ENCODE assay signal across 15 mouse cellular contexts in the genomic region with DNA sequence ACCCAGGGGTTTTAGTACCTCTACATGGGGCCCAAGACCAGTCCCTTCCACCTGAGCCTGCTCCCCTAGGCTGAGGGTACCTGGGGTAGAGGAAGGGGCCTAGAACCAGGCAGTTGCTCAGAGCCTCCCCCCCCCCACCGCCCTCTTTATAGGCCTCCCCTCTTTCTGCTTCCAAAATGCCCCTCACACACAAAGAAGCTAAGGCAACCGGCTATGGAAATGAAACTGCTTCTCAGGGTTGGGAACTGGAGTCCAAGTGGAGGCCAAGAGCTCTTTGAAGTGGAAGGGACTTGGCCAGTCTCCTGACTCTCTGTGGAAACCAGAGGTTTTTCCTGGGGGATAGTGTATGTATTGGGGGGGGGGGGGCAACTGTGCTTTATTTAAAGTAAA. TPM values are rescaled to one million over a fixed set of nuclear protein-coding genes. Genes with fewer than 3 reads are reported as not detected.
DNase-seq lines count a peak whose midpoint lies in the region; ATAC-seq and TF ChIP-seq lines count a peak whose summit lies in the region.
"Had no signal": no experiment of that assay in that cellular context is flagged by ENCODE, and none has a peak within 500 bp of the region (broad histone marks: within the 10 kb centered on the region; RNA-seq: fewer than 3 reads in every experiment).

No protein-coding gene starts in this region.

- no peaks in the 10 kb centered on the region for H3K9me3 ChIP-seq in forebrain, embryonic 10.5 days
- no peaks in the 10 kb centered on the region for H3K9me3 ChIP-seq in forebrain, embryonic 11.5 days (ENCODE audit: control insufficient read depth, low read length)
- H3K9me3 ChIP-seq in neural tube, embryonic 11.5 days (ENCODE audit: control insufficient read depth, low read length) = no peaks in the 10 kb centered on the region
- no peaks in the 10 kb centered on the region for H3K9me3 ChIP-seq in midbrain, embryonic 12.5 days
- H3K9me3 ChIP-seq: G1E; liver, embryonic 15.5 days had no signal

- DNase-seq in forebrain, embryonic 10.5 days (ENCODE audit: extremely low spot score, low spot score) = no peak
- no peak for DNase-seq in forebrain, embryonic 11.5 days (ENCODE audit: low spot score)
- no peak for DNase-seq in neural tube, embryonic 11.5 days (ENCODE audit: low spot score)
- no peak for DNase-seq in neural tube, embryonic 10.5 days (ENCODE audit: extremely low spot score, low spot score)
- no peak for DNase-seq in left cerebral cortex, adult 2 months (ENCODE audit: extremely low spot score in 1 of 2, low spot score in 2 of 2)
- no peak for DNase-seq in urinary bladder, postnatal 36 days (ENCODE audit: low spot score in 2 of 2)
- DNase-seq in cerebellum, adult 2 months = no peak
- DNase-seq: cerebellum, adult 11-12 months; heart, adult 11 months; heart, postnatal 4 days; right cerebral cortex, postnatal 14 days had no signal

- no peak overlapping the region for H3K4me2 ChIP-seq in forebrain, embryonic 11.5 days (ENCODE audit: low read depth, low read length, severe bottlenecking)
- H3K4me2 ChIP-seq in neural tube, embryonic 11.5 days (ENCODE audit: low read depth) = no peak overlapping the region
- no peak overlapping the region for H3K4me2 ChIP-seq in midbrain, embryonic 12.5 days (replicated peaks)
- H3K4me2 ChIP-seq: liver, embryonic 15.5 days had no signal

- peaks cover 40% of the 10 kb centered on the region for H3K4me1 ChIP-seq in forebrain, embryonic 10.5 days
- H3K4me1 ChIP-seq in forebrain, embryonic 11.5 days (replicated peaks; ENCODE audit: control insufficient read depth, insufficient read depth, low read length) = peaks cover 3% of the 10 kb centered on the region; the same call in 1 of the 2 replicates
- peaks cover 3% of the 10 kb centered on the region for H3K4me1 ChIP-seq in neural tube, embryonic 11.5 days (ENCODE audit: control insufficient read depth, insufficient read depth, low read length)
- H3K4me1 ChIP-seq in midbrain, embryonic 12.5 days = peaks cover 25% of the 10 kb centered on the region
- H3K4me1 ChIP-seq in cerebellum, adult 2 months (ENCODE audit: control insufficient read depth, insufficient read depth, low read length) = peaks cover 14% of the 10 kb centered on the region
- H3K4me1 ChIP-seq: liver, embryonic 15.5 days had no signal

- TF ChIP-seq POLR2A in cerebellum, adult 2 months (IDR thresholded peaks at IDR 0.05; ENCODE audit: borderline replicate concordance, insufficient read depth, low read length) = no peak

- peak overlapping the region; percentile 72 for H3K27ac ChIP-seq in forebrain, embryonic 10.5 days
- H3K27ac ChIP-seq in forebrain, embryonic 11.5 days (ENCODE audit: low read depth, low read length) = no peak overlapping the region
- 0 out of 2 replicates have a peak overlapping the region, but pooled peaks have one; percentile 8 for H3K27ac ChIP-seq in neural tube, embryonic 11.5 days (ENCODE audit: low read depth, low read length)
- H3K27ac ChIP-seq in midbrain, embryonic 12.5 days (replicated peaks) = peak overlapping the region; percentile 20; the same call in 1 of the 2 replicates
- H3K27ac ChIP-seq in left cerebral cortex, adult 2 months = no peak overlapping the region; the same call in 1 of the 2 replicates
- no peak overlapping the region for H3K27ac ChIP-seq in cerebellum, adult 2 months (ENCODE audit: insufficient read depth, low read length)
- H3K27ac ChIP-seq: liver, embryonic 15.5 days had no signal

- H3K27me3 ChIP-seq in forebrain, embryonic 10.5 days (ENCODE audit: poor library complexity, severe bottlenecking) = no peaks in the 10 kb centered on the region
- no peaks in the 10 kb centered on the region for H3K27me3 ChIP-seq in forebrain, embryonic 11.5 days (ENCODE audit: control insufficient read depth, insufficient read depth, low read length)
- H3K27me3 ChIP-seq in neural tube, embryonic 11.5 days (ENCODE audit: control insufficient read depth, insufficient read depth, low read length) = no peaks in the 10 kb centered on the region
- no peaks in the 10 kb centered on the region for H3K27me3 ChIP-seq in midbrain, embryonic 12.5 days
- no peaks in the 10 kb centered on the region for H3K27me3 ChIP-seq in cerebellum, adult 2 months (ENCODE audit: control insufficient read depth, insufficient read depth, low read length)
- H3K27me3 ChIP-seq: liver, embryonic 15.5 days had no signal

- H3K9ac ChIP-seq in forebrain, embryonic 11.5 days (ENCODE audit: low read length) = no peak overlapping the region
- H3K9ac ChIP-seq in neural tube, embryonic 11.5 days (ENCODE audit: low read length) = no peak overlapping the region
- no peak overlapping the region for H3K9ac ChIP-seq in midbrain, embryonic 12.5 days (replicated peaks)
- H3K9ac ChIP-seq: liver, embryonic 15.5 days had no signal

- ATAC-seq in forebrain, embryonic 11.5 days (replicated peaks; ENCODE audit: low FRiP score) = no peak
- ATAC-seq in neural tube, embryonic 11.5 days (ENCODE audit: insufficient read depth, low FRiP score, low TSS enrichment) = no peak
- no peak for ATAC-seq in midbrain, embryonic 12.5 days (ENCODE audit: low FRiP score, low read depth)

- WGBS in forebrain, embryonic 10.5 days = 58% methylated on average over 2 of the region's 2 CpGs
- WGBS in forebrain, embryonic 11.5 days = 40% methylated on average over 2 of the region's 2 CpGs
- WGBS in neural tube, embryonic 11.5 days = 32% methylated on average over 2 of the region's 2 CpGs
- WGBS in midbrain, embryonic 12.5 days = 47% methylated on average over 2 of the region's 2 CpGs
- WGBS in cerebellum, adult 2 months = 25% methylated on average over 2 of the region's 2 CpGs

- H3K36me3 ChIP-seq in forebrain, embryonic 10.5 days (replicated peaks) = peaks cover 29% of the 10 kb centered on the region
- H3K36me3 ChIP-seq in forebrain, embryonic 11.5 days (ENCODE audit: control insufficient read depth, insufficient read depth, low read length) = no peaks in the 10 kb centered on the region
- peaks cover 2% of the 10 kb centered on the region; the same call in 1 of the 2 replicates for H3K36me3 ChIP-seq in neural tube, embryonic 11.5 days (ENCODE audit: control insufficient read depth, insufficient read depth, low read length)
- peaks cover 12% of the 10 kb centered on the region; the same call in 1 of the 2 replicates for H3K36me3 ChIP-seq in midbrain, embryonic 12.5 days

- intact Hi-C loops in left cerebral cortex, adult 2 months (cut with DNase I) = no loop called here

- no peak for TF ChIP-seq CTCF in left cerebral cortex, adult 2 months (IDR thresholded peaks at IDR 0.05)
- TF ChIP-seq CTCF in cerebellum, adult 2 months (IDR thresholded peaks at IDR 0.05; ENCODE audit: borderline replicate concordance, insufficient read depth, low read depth, low read length) = no peak

- no peak overlapping the region for H3K4me3 ChIP-seq in forebrain, embryonic 10.5 days
- H3K4me3 ChIP-seq in forebrain, embryonic 11.5 days (ENCODE audit: low read depth, low read length) = no peak overlapping the region
- no peak overlapping the region for H3K4me3 ChIP-seq in neural tube, embryonic 11.5 days (ENCODE audit: low read depth, low read length)
- no peak overlapping the region for H3K4me3 ChIP-seq in midbrain, embryonic 12.5 days
- H3K4me3 ChIP-seq in left cerebral cortex, adult 2 months = no peak overlapping the region
- no peak overlapping the region for H3K4me3 ChIP-seq in cerebellum, adult 2 months (replicated peaks; ENCODE audit: insufficient read depth, low read depth, low read length)
- H3K4me3 ChIP-seq: liver, embryonic 15.5 days; myocyte had no signal

RNA-seq across cellular contexts. Expression of gene Slc8b1, which starts 23.7 kb away (rescaled TPM):
- 3.7 and 4.4 TPM in 2 replicates for polyA plus RNA-seq in forebrain, embryonic 10.5 days (2016; fragmentation: Nextera tagmentation; extraction: Ambion mirVana)
- polyA plus RNA-seq in forebrain, embryonic 11.5 days (2014; fragmentation: Nextera tagmentation; extraction: Ambion mirVana) = 2.9 and 3.3 TPM in 2 replicates
- 2.9 and 4.9 TPM in 2 replicates for polyA plus RNA-seq in neural tube, embryonic 11.5 days (2014; fragmentation: Nextera tagmentation; extraction: Ambion mirVana)
- polyA plus RNA-seq in midbrain, embryonic 12.5 days (2016; fragmentation: Nextera tagmentation; extraction: Ambion mirVana) = 3.1 TPM in 2 replicates
- 1 to 10 TPM; 4.5 to 7.5 TPM for total RNA-seq in left cerebral cortex, adult 2 months (2021)
- polyA plus RNA-seq in cerebellum, adult 2 months (2012; rRNA removed) = 8.2 TPM in 2 replicates

RNA-seq across cellular contexts. Expression of gene Plbd2, which starts 31.3 kb away (rescaled TPM):
- 33.0 and 35.5 TPM in 2 replicates for polyA plus RNA-seq in forebrain, embryonic 10.5 days (2016; fragmentation: Nextera tagmentation; extraction: Ambion mirVana)
- 29.8 and 31.2 TPM in 2 replicates for polyA plus RNA-seq in forebrain, embryonic 11.5 days (2014; fragmentation: Nextera tagmentation; extraction: Ambion mirVana)
- polyA plus RNA-seq in neural tube, embryonic 11.5 days (2014; fragmentation: Nextera tagmentation; extraction: Ambion mirVana) = 33.3 and 33.6 TPM in 2 replicates
- polyA plus RNA-seq in midbrain, embryonic 12.5 days (2016; fragmentation: Nextera tagmentation; extraction: Ambion mirVana) = 31.5 and 36.2 TPM in 2 replicates
- 10 to 100 TPM; 60.6 to 61.7 TPM for total RNA-seq in left cerebral cortex, adult 2 months (2021)
- polyA plus RNA-seq in cerebellum, adult 2 months (2012; rRNA removed) = 49.0 and 53.5 TPM in 2 replicates

RNA-seq across cellular contexts. Expression of gene Tpcn1, which starts 53.8 kb away (rescaled TPM):
- 10.7 and 11.7 TPM in 2 replicates for polyA plus RNA-seq in forebrain, embryonic 10.5 days (2016; fragmentation: Nextera tagmentation; extraction: Ambion mirVana)
- polyA plus RNA-seq in forebrain, embryonic 11.5 days (2014; fragmentation: Nextera tagmentation; extraction: Ambion mirVana) = 14.5 and 14.6 TPM in 2 replicates
- 14.9 and 16.8 TPM in 2 replicates for polyA plus RNA-seq in neural tube, embryonic 11.5 days (2014; fragmentation: Nextera tagmentation; extraction: Ambion mirVana)
- 12.9 and 14.2 TPM in 2 replicates for polyA plus RNA-seq in midbrain, embryonic 12.5 days (2016; fragmentation: Nextera tagmentation; extraction: Ambion mirVana)
- total RNA-seq in left cerebral cortex, adult 2 months (2021) = 10 to 100 TPM; 36.8 to 42.1 TPM
- polyA plus RNA-seq in cerebellum, adult 2 months (2012; rRNA removed) = 47.3 and 56.6 TPM in 2 replicates

RNA-seq across cellular contexts. Expression of gene Iqcd, which starts 54.1 kb away (rescaled TPM):
- 0.37 and 0.84 TPM in 2 replicates for polyA plus RNA-seq in forebrain, embryonic 10.5 days (2016; fragmentation: Nextera tagmentation; extraction: Ambion mirVana)
- polyA plus RNA-seq in forebrain, embryonic 11.5 days (2014; fragmentation: Nextera tagmentation; extraction: Ambion mirVana) = 1.1 TPM in 2 replicates
- polyA plus RNA-seq in neural tube, embryonic 11.5 days (2014; fragmentation: Nextera tagmentation; extraction: Ambion mirVana) = 0.62 and 0.81 TPM in 2 replicates
- polyA plus RNA-seq in midbrain, embryonic 12.5 days (2016; fragmentation: Nextera tagmentation; extraction: Ambion mirVana) = 0.60 and 1.7 TPM in 2 replicates
- total RNA-seq in left cerebral cortex, adult 2 months (2021) = under 1 TPM; 0.47 to 0.75 TPM
- 1.8 and 2.0 TPM in 2 replicates for polyA plus RNA-seq in cerebellum, adult 2 months (2012; rRNA removed)
- total RNA-seq: heart, postnatal 4 days had no signal

RNA-seq across cellular contexts. Expression of gene Sds, which starts 58.4 kb away (rescaled TPM):
- polyA plus RNA-seq in forebrain, embryonic 10.5 days (2016; fragmentation: Nextera tagmentation; extraction: Ambion mirVana) = not detected in 2 replicates
- polyA plus RNA-seq in forebrain, embryonic 11.5 days (2014; fragmentation: Nextera tagmentation; extraction: Ambion mirVana) = not detected in 2 replicates
- polyA plus RNA-seq in neural tube, embryonic 11.5 days (2014; fragmentation: Nextera tagmentation; extraction: Ambion mirVana) = not detected in 2 replicates
- not detected in 2 replicates for polyA plus RNA-seq in midbrain, embryonic 12.5 days (2016; fragmentation: Nextera tagmentation; extraction: Ambion mirVana)
- under 1 TPM in 1 of 2 experiments, not detected in 1; 0.61 TPM for total RNA-seq in left cerebral cortex, adult 2 months (2021)
- polyA plus RNA-seq in cerebellum, adult 2 months (2012; rRNA removed) = 0.36 and 0.52 TPM in 2 replicates
- total RNA-seq: G1E; heart, postnatal 4 days had no signal
- polyA plus RNA-seq: G1E, myocyte had no signal

Comparison
In these comparisons a context has a peak if more than half of its experiments do, and no peak if none do; other contexts are left out.
1. H3K27ac ChIP-seq: peak in forebrain, embryonic 10.5 days (single experiment), neural tube, embryonic 11.5 days (single experiment) and midbrain, embryonic 12.5 days (single experiment); none in forebrain, embryonic 11.5 days (single experiment), left cerebral cortex, adult 2 months (single experiment) and cerebellum, adult 2 months (single experiment).